Mouse (Mus musculus) G1E (cell line): ENCODE measurements around the gene Nubp1. TPM values are rescaled to one million over a fixed set of nuclear protein-coding genes. Genes with fewer than 3 reads are reported as not detected.

ENCODE experiments used
- ATAC-seq: 2 replicates; pipeline ENCODE4 v1.8.0; 2016; ENCODE audit warnings: mild to moderate bottlenecking; ENCODE audit not compliant: insufficient number of reproducible peaks, poor library complexity, low FRiP score, severe bottlenecking; ENCODE audit errors: extremely low read depth
- DNase-seq: peaks from one replicate; pipeline ENCODE4 v3.0.0; 2012; ENCODE audit warnings: low spot score
- H3K27me3 ChIP-seq: 2 replicates; pipeline ENCODE4 v1.6.1; 2012; ENCODE audit warnings: mild to moderate bottlenecking, low read length, inconsistent platforms; ENCODE audit not compliant: insufficient read depth
- H3K36me3 ChIP-seq: replicated peaks from 2 replicates; pipeline ENCODE3; 2012; ENCODE audit warnings: mild to moderate bottlenecking, inconsistent platforms
- H3K4me1 ChIP-seq: 2 replicates; pipeline ENCODE4 v1.6.1; 2012; ENCODE audit warnings: low read depth, low read length, inconsistent platforms, mixed read lengths; ENCODE audit not compliant: insufficient read depth
- H3K4me3 ChIP-seq: 2 replicates; pipeline ENCODE4 v1.5.1; 2012; ENCODE audit warnings: low read depth, mild to moderate bottlenecking, inconsistent platforms, low read length, moderate library complexity, mixed read lengths
- H3K9me3 ChIP-seq: replicated peaks from 2 replicates; pipeline ENCODE4 v1.6.1; 2012; ENCODE audit warnings: inconsistent platforms
- CTCF ChIP-seq: IDR thresholded peaks from 2 replicates; pipeline ENCODE4 v1.5.1; 2012; ENCODE audit warnings: low read depth, low read length, inconsistent platforms, mixed read lengths
- GATA1 ChIP-seq: IDR thresholded peaks from 2 replicates; pipeline ENCODE4 v1.6.1; 2012; ENCODE audit warnings: borderline replicate concordance, low read length, inconsistent platforms, mixed read lengths
- GATA2 ChIP-seq: IDR thresholded peaks from 2 replicates; pipeline ENCODE4 v1.6.1; 2012; ENCODE audit warnings: low read depth, low read length, inconsistent platforms, borderline replicate concordance
- POLR2AphosphoS5 ChIP-seq: IDR thresholded peaks from 2 replicates; pipeline ENCODE4 v1.6.1; 2012; ENCODE audit warnings: low read depth, low read length, inconsistent platforms; ENCODE audit not compliant: insufficient replicate concordance
- TAL1 ChIP-seq: conservative IDR thresholded peaks from 2 replicates; pipeline ENCODE4 v1.6.1; 2012; ENCODE audit warnings: low read depth, low read length, inconsistent platforms, mixed read lengths
- polyA plus RNA-seq: library from polyadenylated mRNA; stranded (reverse); fragments of >175 nt; gene quantifications from 2 replicates; pipeline ENCODE4 v1.2.3, GENCODE M21; 2012
- total RNA-seq, 2 experiments: library from RNA; stranded (forward) in 1 of 2; stranded (reverse) in 1 of 2; fragments of 200-1000 nt in 1 of 2; fragments of >200 nt in 1 of 2; fragmentation: Nextera tagmentation in 1 of 2; gene quantifications; 2 replicates each; pipeline ENCODE4 v1.2.3; 2014 to 2017

The Nubp1 gene
- total and polyA plus RNA-seq, 3 experiments, result 30.8 to 68.3 (median 64.2) TPM

DNA sequence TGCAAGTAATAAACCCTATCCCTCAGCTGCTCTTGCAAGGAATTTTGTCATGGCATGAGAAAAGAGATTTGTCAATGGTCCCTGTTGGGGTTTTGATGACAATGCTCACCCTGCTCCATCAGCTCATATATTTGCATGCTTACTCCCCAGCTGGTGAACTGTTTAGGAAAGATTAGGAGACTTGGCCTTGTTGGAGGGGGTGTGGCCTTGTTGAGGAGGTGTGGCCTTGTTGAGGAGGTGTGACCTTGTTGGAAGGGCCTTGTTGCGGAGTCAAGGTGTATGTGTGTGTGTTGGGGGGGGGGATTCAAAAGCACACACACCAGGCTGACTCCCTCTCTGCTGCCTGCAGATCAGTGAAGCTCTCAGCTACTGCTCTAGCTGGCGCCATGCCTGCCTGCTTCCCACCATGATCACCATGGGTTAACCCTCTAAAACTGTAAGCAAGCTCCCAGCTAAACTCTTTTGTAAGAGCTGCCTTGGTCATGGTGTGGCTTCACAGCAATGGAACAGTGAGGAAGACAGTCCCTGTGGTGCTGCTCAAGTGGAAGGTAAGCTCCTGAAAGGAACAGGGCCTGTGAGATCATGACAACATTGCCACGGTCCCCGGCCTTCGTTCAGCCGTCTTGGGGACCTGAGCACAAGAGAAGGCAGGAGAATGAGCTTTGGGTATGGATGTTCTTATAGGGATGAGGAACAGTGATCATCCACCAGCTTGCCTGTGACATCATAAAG lies 22.9 kb upstream of the Nubp1 start:
- no peak for ATAC-seq
- no peak for TF ChIP-seq POLR2AphosphoS5
- no peak for TF ChIP-seq GATA2
- no peak for TF ChIP-seq TAL1
- no peak for TF ChIP-seq GATA1
- TF ChIP-seq CTCF, result no peak

GRCm38 (mm10) chr16:10392587-10392986 lies 19.2 kb upstream of the Nubp1 start:
- Histone ChIP-seq H3K36me3 (no peaks in the 10 kb centered on the region), H3K27me3 (peaks cover 16% of the 10 kb centered on the region; the same call in 1 of the 2 replicates), H3K4me1 (peaks cover 10% of the 10 kb centered on the region), H3K9me3 (no peaks in the 10 kb centered on the region), H3K4me3 (no peak overlapping the region)
- TF ChIP-seq GATA2 (no peak), TAL1 (no peak), GATA1 (no peak), POLR2AphosphoS5 (no peak)
- ATAC-seq (no peak), DNase-seq (no peak)

More for the DNA sequence above, 22.9 kb upstream of the Nubp1 start:
- Histone ChIP-seq H3K27me3 (0 out of 2 replicates have a peak, but pooled peaks cover 3% of the 10 kb centered on the region), H3K9me3 (no peaks in the 10 kb centered on the region), H3K36me3 (no peaks in the 10 kb centered on the region), H3K4me1 (peaks cover 36% of the 10 kb centered on the region), H3K4me3 (no peak overlapping the region)
- no peak for DNase-seq

GRCm38 (mm10) chr16:10394699-10395540 lies 16.8 kb upstream of the Nubp1 start, which contains the start of gene Tekt5:
Gene Tekt5 (minus strand): TSS chr16:10395490.
- ATAC-seq, result no peak
- Histone ChIP-seq H3K27me3 (peaks cover 16% of the 10 kb centered on the region; the same call in 1 of the 2 replicates), H3K9me3 (no peaks in the 10 kb centered on the region), H3K4me3 (no peak within 1 kb of the TSS), H3K4me1 (no peaks in the 10 kb centered on the region), H3K36me3 (no peaks in the 10 kb centered on the region)
- DNase-seq, result no peak
- no peak for TF ChIP-seq GATA1
- TF ChIP-seq GATA2, result no peak
- no peak for TF ChIP-seq TAL1
- no peak for TF ChIP-seq POLR2AphosphoS5
- TF ChIP-seq CTCF, result 0 out of 2 replicates have a peak, but pooled peaks have one; percentile 10

- no peak for ATAC-seq
Measured at GRCm38 (mm10) chr16:10398755-10399154, 13.0 kb upstream of the Nubp1 start.

GRCm38 (mm10) chr16:10399160-10399559 lies 12.6 kb upstream of the Nubp1 start:
- Histone ChIP-seq H3K4me1 (no peaks in the 10 kb centered on the region), H3K36me3 (no peaks in the 10 kb centered on the region), H3K9me3 (no peaks in the 10 kb centered on the region), H3K4me3 (no peak overlapping the region), H3K27me3 (peaks cover 11% of the 10 kb centered on the region; the same call in 1 of the 2 replicates)
- no peak for TF ChIP-seq POLR2AphosphoS5
- peak; percentile 80 for TF ChIP-seq CTCF
- peak; percentile 35 for DNase-seq
- peak; percentile 34; the same call in 1 of the 2 replicates for ATAC-seq

More at GRCm38 (mm10) chr16:10398755-10399154, 13.0 kb upstream of the Nubp1 start:
- Histone ChIP-seq H3K9me3 (no peaks in the 10 kb centered on the region), H3K27me3 (peaks cover 13% of the 10 kb centered on the region; the same call in 1 of the 2 replicates), H3K4me1 (no peaks in the 10 kb centered on the region), H3K4me3 (no peak overlapping the region), H3K36me3 (no peaks in the 10 kb centered on the region)
- TF ChIP-seq POLR2AphosphoS5, result no peak
- TF ChIP-seq TAL1, result no peak
- TF ChIP-seq GATA1, result no peak
- TF ChIP-seq GATA2, result no peak
- TF ChIP-seq CTCF, result no peak
- DNase-seq, result no peak

GRCm38 (mm10) chr16:10415976-10416375 lies 4.2 kb downstream of the Nubp1 start:
- DNase-seq (no peak), ATAC-seq (no peak)
- Histone ChIP-seq H3K9me3 (no peaks in the 10 kb centered on the region), H3K27me3 (no peaks in the 10 kb centered on the region), H3K4me1 (peaks cover 34% of the 10 kb centered on the region), H3K4me3 (no peak overlapping the region), H3K36me3 (peaks cover 84% of the 10 kb centered on the region)
- TF ChIP-seq CTCF, result no peak
- no peak for TF ChIP-seq GATA1
- no peak for TF ChIP-seq GATA2
- TF ChIP-seq TAL1, result no peak
